In genomic region chr1:69555636-69556151, GRCm38 (mm10) we compare ENCODE assay signal across 10 mouse cellular contexts.
"Had no signal": no experiment of that assay in that cellular context is flagged by ENCODE, and none has a peak within 500 bp of the region (broad histone marks: within the 10 kb centered on the region; RNA-seq: fewer than 3 reads in every experiment).

No protein-coding gene starts in this region.

- DNase-seq: liver, embryonic 13.5 days; liver, postnatal 0 days; lung, adult 2 months; lung, postnatal 14 days; lung, postnatal 36 days; right cerebral cortex, postnatal 14 days; thymus, adult 2 months; thymus, postnatal 36 days had no signal

- ATAC-seq: liver, postnatal 0 days; midbrain, embryonic 13.5 days; midbrain, embryonic 15.5 days had no signal
